Mouse (Mus musculus): ENCODE results near the gene Pde2a.

DNA sequence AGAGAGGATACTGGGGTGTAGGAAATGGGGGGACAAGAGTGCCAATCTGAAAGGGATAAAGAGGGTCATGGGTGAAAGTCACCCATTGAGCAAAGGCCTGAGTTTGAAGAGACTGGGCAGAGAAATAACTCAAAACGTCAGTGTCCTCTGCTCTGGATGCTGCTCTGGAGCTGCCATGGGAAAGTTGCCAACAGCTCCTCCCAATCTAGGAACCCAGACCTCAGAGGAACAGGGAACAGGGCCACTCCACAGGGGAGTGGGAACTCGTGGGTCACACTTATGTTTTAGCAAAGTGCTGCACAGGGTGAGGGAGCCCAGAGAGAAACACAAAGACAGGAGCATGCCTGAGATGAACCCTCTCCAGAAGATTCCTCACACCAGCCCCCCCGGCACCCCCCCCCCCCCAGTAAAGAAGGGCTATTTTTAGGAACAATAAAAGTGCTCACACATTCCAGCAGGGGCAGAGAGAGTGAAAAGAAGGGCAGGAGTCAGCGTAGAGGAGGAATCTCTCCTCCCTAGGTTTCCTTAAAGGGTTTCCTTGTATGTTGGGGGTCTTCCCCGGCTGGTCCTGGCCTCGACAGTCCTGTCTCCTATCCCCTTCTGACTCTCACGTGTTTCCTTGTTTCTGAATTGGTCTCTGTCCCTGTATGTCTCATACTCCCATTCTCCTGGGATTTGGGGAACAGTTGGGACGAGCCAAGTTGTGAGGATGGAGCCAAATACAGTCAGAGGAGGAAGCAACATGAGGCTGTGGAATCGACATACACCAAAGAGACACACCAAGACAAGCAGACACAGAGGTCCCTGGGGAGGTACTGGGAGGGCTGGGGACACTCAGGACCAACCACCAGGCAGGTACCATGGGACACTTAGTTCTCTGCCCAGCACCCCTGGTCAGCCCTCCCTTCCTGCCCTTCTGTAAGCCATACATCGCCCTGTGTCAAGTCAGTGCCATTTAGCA is 51.4 kb downstream of the Pde2a start:
- TF ChIP-seq CEBPB (IDR thresholded peaks at IDR 0.05; ENCODE audit: insufficient read depth, poor library complexity, severe bottlenecking) (no peak), POLR2A (IDR thresholded peaks at IDR 0.05; ENCODE audit: insufficient read length, low read depth) (no peak), MYOD1 (IDR thresholded peaks at IDR 0.05; ENCODE audit: control insufficient read depth in 1 of 3, insufficient read length in 2 of 3, low read depth in 2 of 3) (no peak), POLR2AphosphoS2 (IDR thresholded peaks at IDR 0.05; ENCODE audit: insufficient read length, low read depth) (no peak), TCF12 (IDR thresholded peaks at IDR 0.05; ENCODE audit: insufficient read depth, poor library complexity, severe bottlenecking) (no peak)

Measured in myocyte (in vitro differentiated cells).